In the genomic region with DNA sequence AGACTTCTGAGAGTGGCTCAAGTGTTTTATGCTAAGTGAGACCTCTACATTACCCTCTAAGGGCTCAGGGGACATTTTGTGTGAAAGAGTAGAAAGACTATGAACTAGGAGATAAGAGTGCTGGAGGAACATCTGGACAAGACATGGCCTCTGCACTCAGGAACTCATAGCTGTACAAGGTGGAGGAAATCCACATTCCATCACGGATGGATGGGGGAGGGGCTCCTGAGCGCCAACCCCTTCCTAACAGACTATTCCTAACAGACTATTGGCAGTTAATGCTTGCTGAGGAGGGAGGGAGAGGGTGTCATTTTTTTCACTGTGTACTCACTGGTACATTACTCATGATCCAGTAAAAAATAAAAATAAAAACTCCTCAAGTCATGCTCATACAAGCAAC, we compare ENCODE assay signal across 13 mouse cellular contexts. TPM values are rescaled to one million over a fixed set of nuclear protein-coding genes. Genes with fewer than 3 reads are reported as not detected.
DNase-seq lines count a peak whose midpoint lies in the region; ATAC-seq and TF ChIP-seq lines count a peak whose summit lies in the region.
"Had no signal": no experiment of that assay in that cellular context is flagged by ENCODE, and none has a peak within 500 bp of the region (broad histone marks: within the 10 kb centered on the region; RNA-seq: fewer than 3 reads in every experiment).

No protein-coding gene starts in this region.

- H3K4me3 ChIP-seq in heart, embryonic 11.5 days (ENCODE audit: low read depth, low read length): no peak overlapping the region
- no peak overlapping the region for H3K4me3 ChIP-seq in kidney, embryonic 16.5 days (ENCODE audit: low read length)
- no peak overlapping the region for H3K4me3 ChIP-seq in liver, embryonic 13.5 days (replicated peaks)
- H3K4me3 ChIP-seq: embryonic facial prominence, embryonic 15.5 days; heart, embryonic 10.5 days; limb, embryonic 15.5 days; neural tube, embryonic 12.5 days had no signal

- H3K9ac ChIP-seq in heart, embryonic 11.5 days (ENCODE audit: low read depth, low read length): no peak overlapping the region
- no peak overlapping the region for H3K9ac ChIP-seq in kidney, embryonic 16.5 days (replicated peaks; ENCODE audit: low read length)
- H3K9ac ChIP-seq in liver, embryonic 13.5 days: no peak overlapping the region
- H3K9ac ChIP-seq: embryonic facial prominence, embryonic 15.5 days; limb, embryonic 15.5 days; neural tube, embryonic 12.5 days had no signal

- peak overlapping the region; percentile 6; the same call in 1 of the 2 replicates for H3K27ac ChIP-seq in heart, embryonic 11.5 days (ENCODE audit: low read depth, low read length)
- H3K27ac ChIP-seq in kidney, embryonic 16.5 days (ENCODE audit: low read length): no peak overlapping the region
- H3K27ac ChIP-seq in liver, embryonic 13.5 days: peak overlapping the region; percentile 78; the same call in 1 of the 2 replicates
- H3K27ac ChIP-seq: embryonic facial prominence, embryonic 15.5 days; heart, embryonic 10.5 days; limb, embryonic 15.5 days; neural tube, embryonic 12.5 days had no signal

- DNase-seq in heart, postnatal 14 days: no peak
- DNase-seq in kidney, postnatal 36 days: peak; percentile 13 to 42
- no peak for DNase-seq in Patski (ENCODE audit: low read depth, low spot score)
- no peak for DNase-seq in liver, embryonic 13.5 days
- DNase-seq in adrenal gland, adult 18-20 months (ENCODE audit: low spot score in 2 of 2): no peak
- DNase-seq: cerebellum, postnatal 14 days; right cerebral cortex, postnatal 25 days had no signal

- no peaks in the 10 kb centered on the region for H3K9me3 ChIP-seq in heart, embryonic 11.5 days (replicated peaks; ENCODE audit: control insufficient read depth, low read length)
- no peaks in the 10 kb centered on the region for H3K9me3 ChIP-seq in kidney, embryonic 16.5 days (ENCODE audit: low read length)
- H3K9me3 ChIP-seq in liver, embryonic 13.5 days (replicated peaks): no peaks in the 10 kb centered on the region
- H3K9me3 ChIP-seq: embryonic facial prominence, embryonic 15.5 days; heart, embryonic 10.5 days; limb, embryonic 15.5 days; neural tube, embryonic 12.5 days had no signal

- H3K4me2 ChIP-seq in heart, embryonic 11.5 days: no peak overlapping the region
- no peak overlapping the region for H3K4me2 ChIP-seq in kidney, embryonic 16.5 days (replicated peaks; ENCODE audit: low read depth, low read length)
- H3K4me2 ChIP-seq in liver, embryonic 13.5 days: no peak overlapping the region
- H3K4me2 ChIP-seq: embryonic facial prominence, embryonic 15.5 days; limb, embryonic 15.5 days; neural tube, embryonic 12.5 days had no signal

- in situ Hi-C loops in Patski (cut with MboI; ENCODE audit: low pct_unique_long_range_greater_than_20kb): loop anchor here (25.0 kb wide), 1 partner anchor 313 kb away; no protein-coding TSS in a partner anchor

- CTCF ChIA-PET in Patski (lab: Charles Lee): interaction anchor here (0.7 kb wide), 1 partner anchor 173 kb away, joined by 3 read pairs; no protein-coding TSS in a partner anchor

- peaks cover 18% of the 10 kb centered on the region for H3K36me3 ChIP-seq in heart, embryonic 11.5 days (ENCODE audit: control insufficient read depth, insufficient read depth, low read length)
- H3K36me3 ChIP-seq in kidney, embryonic 16.5 days (ENCODE audit: insufficient read depth, low read length): peaks cover 17% of the 10 kb centered on the region
- peaks cover 54% of the 10 kb centered on the region for H3K36me3 ChIP-seq in liver, embryonic 13.5 days

- WGBS in heart, embryonic 11.5 days (ENCODE audit: insufficient replicate concordance): 37% methylated on average over 2 of the region's 2 CpGs
- 49% methylated on average over 2 of the region's 2 CpGs for WGBS in kidney, embryonic 16.5 days
- WGBS in liver, embryonic 13.5 days (ENCODE audit: insufficient replicate concordance): 45% methylated on average over 2 of the region's 2 CpGs

- no peaks in the 10 kb centered on the region for H3K27me3 ChIP-seq in heart, embryonic 11.5 days (ENCODE audit: control insufficient read depth, insufficient read depth, low read length)
- H3K27me3 ChIP-seq in kidney, embryonic 16.5 days (ENCODE audit: insufficient read depth, low read length): no peaks in the 10 kb centered on the region
- H3K27me3 ChIP-seq in Patski: no peaks in the 10 kb centered on the region
- no peaks in the 10 kb centered on the region for H3K27me3 ChIP-seq in liver, embryonic 13.5 days
- H3K27me3 ChIP-seq: embryonic facial prominence, embryonic 15.5 days; limb, embryonic 15.5 days; neural tube, embryonic 12.5 days had no signal

- peaks cover 13% of the 10 kb centered on the region for H3K4me1 ChIP-seq in heart, embryonic 11.5 days (ENCODE audit: control insufficient read depth, insufficient read depth, low read length)
- 0 out of 2 replicates have a peak, but pooled peaks cover 3% of the 10 kb centered on the region for H3K4me1 ChIP-seq in kidney, embryonic 16.5 days (ENCODE audit: insufficient read depth, low read length)
- H3K4me1 ChIP-seq in liver, embryonic 13.5 days (replicated peaks): peaks cover 52% of the 10 kb centered on the region
- H3K4me1 ChIP-seq: embryonic facial prominence, embryonic 15.5 days; limb, embryonic 15.5 days; neural tube, embryonic 12.5 days had no signal

- intact Hi-C loops in heart, postnatal 14 days (cut with DNase I): no loop called here

- POLR2A ChIA-PET in Patski (lab: Charles Lee): no interaction called here

- ATAC-seq in heart, embryonic 11.5 days (replicated peaks; ENCODE audit: insufficient number of reproducible peaks, low FRiP score, low TSS enrichment): no peak
- no peak for ATAC-seq in kidney, embryonic 16.5 days (ENCODE audit: low FRiP score, low TSS enrichment)
- ATAC-seq in Patski: peak; percentile 50
- no peak for ATAC-seq in liver, embryonic 13.5 days (ENCODE audit: low read depth)

- no peak for TF ChIP-seq CTCF in Patski (IDR thresholded peaks at IDR 0.05)

RNA-seq across cellular contexts. Expression of a gene that starts 13.2 kb away (rescaled TPM):
- polyA plus RNA-seq in heart, embryonic 11.5 days (2014; fragmentation: Nextera tagmentation; extraction: Ambion mirVana): 428 and 433 TPM in 2 replicates
- 100 to 1,000 TPM; 125 TPM for total RNA-seq in heart, postnatal 14 days (2021)
- polyA plus RNA-seq in kidney, embryonic 16.5 days (2015; fragmentation: Nextera tagmentation; extraction: Ambion mirVana): 404 and 411 TPM in 2 replicates
- polyA plus RNA-seq in Patski (2021): 326 TPM
- polyA plus RNA-seq in liver, embryonic 13.5 days (2015; fragmentation: Nextera tagmentation; extraction: Ambion mirVana): 600 and 712 TPM in 2 replicates
- total RNA-seq in adrenal gland, adult 18-20 months (2021): 100 to 1,000 TPM; 720 to 924 TPM

RNA-seq across cellular contexts. Expression of a gene that starts 13.3 kb away (rescaled TPM):
- polyA plus RNA-seq in heart, embryonic 11.5 days (2014; fragmentation: Nextera tagmentation; extraction: Ambion mirVana): 452 and 498 TPM in 2 replicates
- total RNA-seq in heart, postnatal 14 days (2021): 100 to 1,000 TPM; 331 to 362 TPM
- 480 and 498 TPM in 2 replicates for polyA plus RNA-seq in kidney, embryonic 16.5 days (2015; fragmentation: Nextera tagmentation; extraction: Ambion mirVana)
- polyA plus RNA-seq in Patski (2021): 475 TPM
- polyA plus RNA-seq in liver, embryonic 13.5 days (2015; fragmentation: Nextera tagmentation; extraction: Ambion mirVana): 478 and 596 TPM in 2 replicates
- total RNA-seq in adrenal gland, adult 18-20 months (2021): 1,000 to 10,000 TPM; 1,240 to 1,713 TPM

RNA-seq across cellular contexts. Expression of a gene that starts 22.2 kb away (rescaled TPM):
- 27.5 and 29.2 TPM in 2 replicates for polyA plus RNA-seq in heart, embryonic 11.5 days (2014; fragmentation: Nextera tagmentation; extraction: Ambion mirVana)
- 10 to 100 TPM; 47.3 to 61.7 TPM for total RNA-seq in heart, postnatal 14 days (2021)
- 15.3 and 16.5 TPM in 2 replicates for polyA plus RNA-seq in kidney, embryonic 16.5 days (2015; fragmentation: Nextera tagmentation; extraction: Ambion mirVana)
- polyA plus RNA-seq in Patski (2021): 43.5 TPM
- 17.6 and 20.6 TPM in 2 replicates for polyA plus RNA-seq in liver, embryonic 13.5 days (2015; fragmentation: Nextera tagmentation; extraction: Ambion mirVana)
- 100 to 1,000 TPM; 113 to 139 TPM for total RNA-seq in adrenal gland, adult 18-20 months (2021)

RNA-seq across cellular contexts. Expression of a gene that starts 47.5 kb away (rescaled TPM):
- polyA plus RNA-seq in heart, embryonic 11.5 days (2014; fragmentation: Nextera tagmentation; extraction: Ambion mirVana): 202 and 234 TPM in 2 replicates
- 100 to 1,000 TPM; 100 to 106 TPM for total RNA-seq in heart, postnatal 14 days (2021)
- 284 and 299 TPM in 2 replicates for polyA plus RNA-seq in kidney, embryonic 16.5 days (2015; fragmentation: Nextera tagmentation; extraction: Ambion mirVana)
- 147 TPM for polyA plus RNA-seq in Patski (2021)
- polyA plus RNA-seq in liver, embryonic 13.5 days (2015; fragmentation: Nextera tagmentation; extraction: Ambion mirVana): 171 and 213 TPM in 2 replicates
- 100 to 1,000 TPM; 105 to 117 TPM for total RNA-seq in adrenal gland, adult 18-20 months (2021)

RNA-seq across cellular contexts. Expression of a gene that starts 56.3 kb away (rescaled TPM):
- 119 and 120 TPM in 2 replicates for polyA plus RNA-seq in heart, embryonic 11.5 days (2014; fragmentation: Nextera tagmentation; extraction: Ambion mirVana)
- total RNA-seq in heart, postnatal 14 days (2021): 10 to 100 TPM; 36.6 to 38.2 TPM
- polyA plus RNA-seq in kidney, embryonic 16.5 days (2015; fragmentation: Nextera tagmentation; extraction: Ambion mirVana): 134 and 139 TPM in 2 replicates
- polyA plus RNA-seq in Patski (2021): 84.7 TPM
- 45.0 and 58.2 TPM in 2 replicates for polyA plus RNA-seq in liver, embryonic 13.5 days (2015; fragmentation: Nextera tagmentation; extraction: Ambion mirVana)
- total RNA-seq in adrenal gland, adult 18-20 months (2021): 100 to 1,000 TPM; 230 to 477 TPM

Comparison
In these comparisons a context has a peak if more than half of its experiments do, and no peak if none do; other contexts are left out.
1. DNase-seq: peak in kidney, postnatal 36 days (2 of 2); none in heart, postnatal 14 days (0 of 2), Patski (single experiment), liver, embryonic 13.5 days (single experiment) and adrenal gland, adult 18-20 months (0 of 2).